Mouse (Mus musculus): ENCODE measurements around the gene Mpped1.

GRCm38 (mm10) chr15:83742018-83742417 is 37.2 kb upstream of the Mpped1 start:
- TF ChIP-seq POLR2A (IDR thresholded peaks at IDR 0.05; ENCODE audit: low read depth, low read length) = no peak
- TF ChIP-seq CTCF (conservative IDR thresholded peaks at IDR 0.05; ENCODE audit: insufficient read depth, insufficient read length, low read depth, low read length) = no peak

All from kidney, adult 2 months (tissue).